Mouse (Mus musculus): ENCODE data around the gene Hip1. TPM values are rescaled to one million over a fixed set of nuclear protein-coding genes. Genes with fewer than 3 reads are reported as not detected.
"Not testable (repeated sequence)": the region's sequence is repeated elsewhere in the genome, so short reads cannot be mapped to it uniquely, and the experiment has no call there.

The Hip1 gene
- polyA plus RNA-seq, 1 experiment from 2014 or later = 51.3 TPM

DNA sequence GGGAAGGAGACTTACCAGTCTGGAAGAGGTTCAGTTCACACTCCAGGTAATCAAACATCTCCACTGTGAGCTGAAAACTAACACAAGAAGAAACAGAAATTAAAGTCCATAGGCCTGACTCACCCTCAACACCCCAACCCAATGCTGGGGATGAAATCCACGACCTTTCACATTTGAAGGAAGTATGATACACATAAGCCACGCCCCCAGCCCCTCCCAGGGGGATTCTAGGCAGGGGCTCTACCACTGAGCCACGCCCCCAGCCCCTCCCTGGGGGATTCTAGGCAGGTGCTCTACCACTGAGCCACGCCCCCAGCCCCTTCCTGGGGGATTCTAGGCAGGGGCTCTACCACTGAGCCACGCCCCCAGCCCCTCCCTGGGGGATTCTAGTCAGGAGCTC, 93.4 kb downstream of the Hip1 start:
- DNase-seq (ENCODE audit: low spot score); H3K4me3 ChIP-seq; H3K27ac ChIP-seq; H3K27me3 ChIP-seq (ENCODE audit: insufficient read depth, poor library complexity, severe bottlenecking); H3K4me1 ChIP-seq (replicated peaks): not testable (repeated sequence)
- 89% methylated on average over 5 of the region's 5 CpGs for WGBS
- peaks cover 100% of the 10 kb centered on the region for H3K36me3 ChIP-seq
- peaks cover 17% of the 10 kb centered on the region for H3K9me3 ChIP-seq

DNA sequence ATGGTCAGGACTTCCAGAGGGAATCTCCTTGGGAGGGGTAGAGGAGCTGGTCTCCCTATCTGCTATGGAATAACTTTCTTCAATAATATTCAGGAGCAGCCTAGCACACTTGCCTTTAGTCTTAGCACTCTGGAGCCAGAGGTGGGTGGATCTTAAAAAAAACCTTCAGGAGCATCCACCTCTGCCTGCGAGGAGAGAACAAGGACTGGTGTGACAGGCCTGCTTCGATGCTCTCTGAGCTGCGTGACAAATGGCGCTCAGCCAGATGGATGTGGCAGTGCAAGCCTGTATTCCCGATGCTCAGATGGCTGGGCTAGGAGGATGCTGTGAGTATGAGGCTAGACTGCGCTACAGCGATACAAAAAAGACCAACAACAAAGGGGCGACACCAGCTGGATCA, 93.8 kb downstream of the Hip1 start:
- DNase-seq (ENCODE audit: low spot score) = no peak

DNA sequence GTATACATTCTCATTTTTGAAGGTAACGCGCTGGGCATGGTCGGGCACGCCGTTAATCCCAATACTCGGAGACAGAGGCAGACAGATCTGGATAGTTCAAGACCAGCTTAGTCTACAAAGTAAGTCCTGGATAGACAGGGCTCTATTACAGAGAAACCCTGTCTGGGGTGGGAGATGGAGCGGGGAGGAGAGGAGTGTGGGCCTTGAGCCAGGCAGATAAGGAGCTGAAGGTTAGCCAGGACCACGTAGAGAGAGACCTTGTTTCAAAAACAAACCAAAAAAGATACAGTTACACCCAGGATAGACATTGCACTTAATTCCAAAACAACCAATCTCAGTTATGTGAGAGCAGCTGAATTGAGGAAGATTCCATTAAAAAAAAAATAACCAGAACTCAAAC, 99.2 kb downstream of the Hip1 start:
- 94% methylated on average over 8 of the region's 8 CpGs for WGBS
- Histone ChIP-seq H3K36me3 (peaks cover 100% of the 10 kb centered on the region), H3K9me3 (0 out of 2 replicates have a peak, but pooled peaks cover 3% of the 10 kb centered on the region), H3K27me3 (ENCODE audit: insufficient read depth, poor library complexity, severe bottlenecking) (no peaks in the 10 kb centered on the region), H3K4me1 (replicated peaks) (no peaks in the 10 kb centered on the region), H3K27ac (no peak overlapping the region), H3K4me3 (no peak overlapping the region)
- no peak for DNase-seq (ENCODE audit: low spot score)

More for the DNA sequence above, 93.8 kb downstream of the Hip1 start:
- H3K36me3 ChIP-seq = peaks cover 100% of the 10 kb centered on the region
- H3K27ac ChIP-seq = no peak overlapping the region
- H3K4me3 ChIP-seq = no peak overlapping the region
- no peaks in the 10 kb centered on the region for H3K4me1 ChIP-seq (replicated peaks)
- no peaks in the 10 kb centered on the region for H3K27me3 ChIP-seq (ENCODE audit: insufficient read depth, poor library complexity, severe bottlenecking)
- WGBS = 94% methylated on average over 8 of the region's 8 CpGs
- H3K9me3 ChIP-seq = peaks cover 19% of the 10 kb centered on the region

DNA sequence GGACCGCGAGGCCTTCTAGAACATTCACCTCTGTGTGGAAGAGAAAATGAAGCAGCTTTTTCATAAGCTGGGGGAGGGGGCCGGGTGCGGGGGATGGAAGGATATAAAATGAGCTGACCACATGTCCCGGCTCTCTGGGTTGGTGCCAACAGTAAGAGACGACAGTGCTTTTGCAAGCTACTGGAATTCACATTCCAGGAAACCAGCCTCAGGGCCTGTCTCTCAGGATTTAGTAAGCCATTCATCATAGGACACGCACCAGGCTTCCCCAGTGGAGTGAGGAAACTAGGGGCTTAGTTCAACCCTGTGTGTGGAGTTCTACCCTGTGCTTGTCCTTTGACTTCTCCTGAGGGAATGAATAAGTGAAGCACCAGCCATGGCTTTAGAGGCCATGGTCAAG, 102.5 kb downstream of the Hip1 start:
- WGBS = 91% methylated on average over 7 of the region's 7 CpGs

DNA sequence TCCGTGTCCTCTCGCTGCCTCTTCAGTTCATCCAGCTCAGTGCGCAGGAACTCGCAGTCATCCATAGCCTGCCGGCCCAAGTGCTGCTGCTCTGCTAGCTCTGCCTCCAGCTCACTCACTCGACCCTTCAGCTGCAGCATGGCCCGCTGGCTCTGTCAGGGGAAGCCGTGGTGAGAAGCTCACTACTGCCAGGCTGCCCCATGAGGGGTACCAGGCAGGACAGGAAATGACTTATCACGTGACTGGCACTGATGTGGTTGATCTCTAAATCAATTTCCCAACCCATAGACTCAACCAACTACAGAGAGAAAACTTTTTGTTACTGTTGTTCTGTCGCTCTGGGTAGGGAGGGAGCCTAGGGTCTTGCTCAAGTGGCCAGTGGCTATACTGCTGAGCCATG, 109.9 kb downstream of the Hip1 start:
- H3K4me1 ChIP-seq (replicated peaks) = no peaks in the 10 kb centered on the region
- H3K36me3 ChIP-seq = peaks cover 96% of the 10 kb centered on the region
- H3K9me3 ChIP-seq = peaks cover 13% of the 10 kb centered on the region; the same call in 1 of the 2 replicates
- H3K4me3 ChIP-seq = no peak overlapping the region
- H3K27me3 ChIP-seq (ENCODE audit: insufficient read depth, poor library complexity, severe bottlenecking) = no peaks in the 10 kb centered on the region
- DNase-seq (ENCODE audit: low spot score) = no peak
- no peak overlapping the region for H3K27ac ChIP-seq
- 95% methylated on average over 10 of the region's 10 CpGs for WGBS

More for the DNA sequence above, 102.5 kb downstream of the Hip1 start:
- Histone ChIP-seq H3K9me3 (0 out of 2 replicates have a peak, but pooled peaks cover 3% of the 10 kb centered on the region), H3K27ac (no peak overlapping the region), H3K27me3 (ENCODE audit: insufficient read depth, poor library complexity, severe bottlenecking) (no peaks in the 10 kb centered on the region), H3K4me1 (replicated peaks) (no peaks in the 10 kb centered on the region), H3K36me3 (peaks cover 98% of the 10 kb centered on the region), H3K4me3 (no peak overlapping the region)
- DNase-seq (ENCODE audit: low spot score) = no peak

DNA sequence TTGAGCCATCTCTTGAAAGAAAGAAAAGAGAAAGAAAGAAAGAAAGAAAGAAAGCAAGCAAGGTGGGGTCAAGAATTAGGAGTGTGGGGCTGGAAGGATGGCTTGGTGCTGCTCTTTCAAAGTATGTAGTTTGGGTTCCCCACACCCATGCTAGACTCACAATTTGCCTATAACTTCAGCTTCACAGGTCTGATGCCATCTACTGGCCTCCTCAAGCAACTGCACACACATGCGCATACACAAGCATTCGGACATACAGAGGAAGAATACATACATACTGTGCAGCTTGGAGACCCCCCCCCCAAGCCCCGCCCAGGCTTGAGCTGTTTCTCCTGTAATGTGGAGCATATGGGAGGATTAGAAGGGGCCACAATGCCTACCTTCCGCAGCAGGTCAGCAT, 111.1 kb downstream of the Hip1 start:
- peaks cover 13% of the 10 kb centered on the region; the same call in 1 of the 2 replicates for H3K9me3 ChIP-seq
- no peaks in the 10 kb centered on the region for H3K4me1 ChIP-seq (replicated peaks)
- no peak overlapping the region for H3K4me3 ChIP-seq
- H3K27me3 ChIP-seq (ENCODE audit: insufficient read depth, poor library complexity, severe bottlenecking) = no peaks in the 10 kb centered on the region
- no peak for DNase-seq (ENCODE audit: low spot score)
- 97% methylated on average over 4 of the region's 4 CpGs for WGBS
- H3K36me3 ChIP-seq = peaks cover 98% of the 10 kb centered on the region
- H3K27ac ChIP-seq = no peak overlapping the region

DNA sequence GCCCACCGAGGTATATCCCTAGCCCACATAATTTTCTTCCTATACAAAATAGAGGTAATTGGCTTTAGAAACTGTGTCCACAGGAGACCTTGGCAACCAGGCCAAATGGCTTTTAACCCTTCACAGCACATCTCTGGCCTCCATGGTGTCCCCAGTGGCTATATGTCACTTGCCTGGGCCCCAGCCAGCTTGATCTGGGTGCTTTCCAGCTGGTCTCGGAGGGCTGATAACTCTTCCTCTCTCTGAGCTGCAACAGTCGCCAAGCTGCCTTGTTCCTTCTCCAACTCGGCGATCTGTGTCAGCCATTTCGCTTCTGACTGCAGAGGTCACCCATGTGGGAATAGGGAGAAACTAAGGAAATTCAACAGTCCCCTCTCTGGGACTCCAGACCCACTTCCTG, 113.8 kb downstream of the Hip1 start:
- 93% methylated on average over 6 of the region's 6 CpGs for WGBS
- DNase-seq (ENCODE audit: low spot score) = no peak
- no peaks in the 10 kb centered on the region for H3K4me1 ChIP-seq (replicated peaks)
- peaks cover 98% of the 10 kb centered on the region for H3K36me3 ChIP-seq
- no peak overlapping the region for H3K27ac ChIP-seq
- peaks cover 13% of the 10 kb centered on the region; the same call in 1 of the 2 replicates for H3K9me3 ChIP-seq
- H3K4me3 ChIP-seq = no peak overlapping the region
- H3K27me3 ChIP-seq (ENCODE audit: insufficient read depth, poor library complexity, severe bottlenecking) = no peaks in the 10 kb centered on the region

DNA sequence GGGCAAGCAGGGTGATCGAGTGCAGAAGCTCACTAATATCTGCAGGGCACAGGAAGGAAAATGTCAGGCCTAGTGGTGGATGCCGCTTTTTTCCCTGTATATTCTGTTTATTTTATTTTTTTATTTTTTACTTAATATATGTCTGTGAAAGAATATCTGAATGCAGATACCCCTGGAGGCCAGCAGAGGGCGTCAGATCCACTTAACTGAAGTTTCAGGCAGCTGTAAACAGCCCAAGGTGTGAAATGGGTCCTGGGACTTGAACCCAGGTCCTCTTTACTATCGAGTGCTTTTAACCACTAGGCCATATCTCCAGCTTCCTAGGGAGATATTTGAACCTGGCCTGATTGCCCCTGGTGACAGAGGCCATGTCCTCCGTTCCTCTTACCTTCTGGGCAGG, 116.1 kb downstream of the Hip1 start:
- Histone ChIP-seq H3K27ac (no peak overlapping the region), H3K9me3 (peaks cover under 1% of the 10 kb centered on the region; the same call in 1 of the 2 replicates), H3K27me3 (ENCODE audit: insufficient read depth, poor library complexity, severe bottlenecking) (no peaks in the 10 kb centered on the region), H3K36me3 (peaks cover 98% of the 10 kb centered on the region), H3K4me3 (no peak overlapping the region), H3K4me1 (replicated peaks) (no peaks in the 10 kb centered on the region)
- 77% methylated on average over 5 of the region's 5 CpGs for WGBS
- DNase-seq (ENCODE audit: low spot score) = no peak

DNA sequence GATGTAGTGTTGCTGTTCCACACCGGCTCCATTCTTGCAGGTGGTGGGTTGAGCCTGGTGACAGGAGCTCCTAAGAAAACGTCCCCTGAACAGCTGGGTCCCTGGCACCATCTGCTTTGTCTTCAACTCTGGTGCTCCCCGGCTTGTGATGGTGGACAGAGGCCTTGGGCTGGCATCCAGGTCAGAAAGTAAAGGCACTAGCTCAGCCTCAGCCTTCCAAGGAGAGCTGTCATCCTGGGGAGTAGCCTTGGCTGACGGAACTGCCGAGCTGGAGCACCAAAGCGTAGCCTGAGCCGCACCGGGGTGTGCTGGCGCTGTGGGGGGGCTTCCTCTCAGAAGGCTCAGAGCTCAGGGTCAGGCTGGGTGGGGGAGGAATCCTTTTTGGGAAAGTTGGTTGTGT, 134.7 kb downstream of the Hip1 start:
- Histone ChIP-seq H3K9me3 (no peaks in the 10 kb centered on the region), H3K27ac (no peak overlapping the region), H3K36me3 (peaks cover 63% of the 10 kb centered on the region), H3K27me3 (ENCODE audit: insufficient read depth, poor library complexity, severe bottlenecking) (no peaks in the 10 kb centered on the region), H3K4me1 (replicated peaks) (no peaks in the 10 kb centered on the region), H3K4me3 (no peak overlapping the region)
- no peak for DNase-seq (ENCODE audit: low spot score)
- WGBS = 91% methylated on average over 9 of the region's 9 CpGs

DNA sequence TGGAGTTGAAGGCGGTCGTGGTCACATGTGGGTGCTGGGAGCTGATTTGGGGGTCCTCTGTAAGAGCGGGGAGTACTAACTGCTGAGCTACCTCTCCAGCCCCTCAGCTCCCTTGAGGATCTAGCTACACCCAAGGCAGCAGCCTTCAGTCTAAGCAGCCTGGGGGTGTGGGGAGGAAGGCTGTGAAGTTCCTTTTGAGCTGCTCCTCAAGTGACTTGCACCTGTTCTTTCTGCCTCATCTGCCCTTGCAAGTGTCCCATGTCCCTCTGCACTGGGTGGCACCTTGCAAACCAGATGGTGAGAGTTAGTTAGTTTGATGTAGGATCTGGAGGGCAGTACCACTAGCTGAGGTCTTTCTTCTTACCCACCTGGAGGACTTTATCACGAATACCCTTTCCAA, 136.8 kb downstream of the Hip1 start:
- WGBS = 89% methylated on average over 4 of the region's 4 CpGs
- no peaks in the 10 kb centered on the region for H3K9me3 ChIP-seq
- H3K36me3 ChIP-seq = peaks cover 42% of the 10 kb centered on the region
- H3K4me3 ChIP-seq = no peak overlapping the region
- H3K4me1 ChIP-seq (replicated peaks) = no peaks in the 10 kb centered on the region
- H3K27me3 ChIP-seq (ENCODE audit: insufficient read depth, poor library complexity, severe bottlenecking) = no peaks in the 10 kb centered on the region
- DNase-seq (ENCODE audit: low spot score) = no peak
- no peak overlapping the region for H3K27ac ChIP-seq

DNA sequence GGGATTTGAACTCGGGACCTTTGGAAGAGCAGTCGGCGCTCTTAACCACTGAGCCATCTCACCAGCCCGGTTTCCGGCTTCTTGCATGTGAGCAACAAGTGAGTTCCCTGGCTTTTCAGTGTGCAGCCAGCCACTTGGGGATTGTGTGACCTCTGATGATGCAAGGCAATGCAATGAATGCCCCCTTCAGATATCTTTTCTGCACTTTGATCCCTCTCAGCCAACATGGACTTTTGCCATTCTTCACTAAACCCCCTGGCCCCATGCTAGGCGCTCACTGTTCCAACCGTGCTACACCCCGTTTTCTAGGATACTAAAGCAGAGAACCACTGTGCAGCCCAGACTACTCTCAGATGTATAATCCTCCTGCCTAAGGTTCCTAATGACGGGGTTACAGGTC, 139.5 kb downstream of the Hip1 start:
- peaks cover 17% of the 10 kb centered on the region for H3K36me3 ChIP-seq
- DNase-seq (ENCODE audit: low spot score) = no peak
- H3K4me1 ChIP-seq (replicated peaks) = no peaks in the 10 kb centered on the region
- H3K27ac ChIP-seq = no peak overlapping the region
- 86% methylated on average over 9 of the region's 9 CpGs for WGBS
- H3K27me3 ChIP-seq (ENCODE audit: insufficient read depth, poor library complexity, severe bottlenecking) = no peaks in the 10 kb centered on the region
- no peaks in the 10 kb centered on the region for H3K9me3 ChIP-seq
- H3K4me3 ChIP-seq = no peak overlapping the region

DNA sequence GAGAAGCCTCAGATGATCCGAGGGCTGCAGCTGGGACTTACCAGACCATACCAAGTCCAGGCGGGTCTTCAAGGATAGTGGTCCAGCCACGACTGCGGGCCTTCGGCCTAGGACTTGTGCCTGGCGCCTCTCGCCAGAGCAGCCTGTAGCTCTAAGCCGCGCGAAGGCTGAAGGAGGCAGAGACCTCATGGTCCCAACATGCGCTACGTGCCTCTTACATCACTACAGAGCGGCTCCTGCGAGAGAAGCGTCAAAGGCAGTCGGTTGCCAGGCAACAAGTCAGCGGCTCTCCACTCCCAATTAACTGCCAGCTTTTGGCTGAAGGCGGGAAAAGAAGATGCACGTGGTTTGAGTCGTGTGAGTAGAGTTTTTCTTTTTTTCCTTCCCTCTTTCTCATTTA, 140.3 kb downstream of the Hip1 start:
- no peak overlapping the region for H3K4me3 ChIP-seq
- H3K27ac ChIP-seq = no peak overlapping the region
- DNase-seq (ENCODE audit: low spot score) = peak; percentile 53
- H3K27me3 ChIP-seq (ENCODE audit: insufficient read depth, poor library complexity, severe bottlenecking) = no peaks in the 10 kb centered on the region
- H3K9me3 ChIP-seq = no peaks in the 10 kb centered on the region
- H3K4me1 ChIP-seq (replicated peaks) = no peaks in the 10 kb centered on the region
- WGBS = 43% methylated on average over 20 of the region's 20 CpGs
- peaks cover 9% of the 10 kb centered on the region for H3K36me3 ChIP-seq

DNA sequence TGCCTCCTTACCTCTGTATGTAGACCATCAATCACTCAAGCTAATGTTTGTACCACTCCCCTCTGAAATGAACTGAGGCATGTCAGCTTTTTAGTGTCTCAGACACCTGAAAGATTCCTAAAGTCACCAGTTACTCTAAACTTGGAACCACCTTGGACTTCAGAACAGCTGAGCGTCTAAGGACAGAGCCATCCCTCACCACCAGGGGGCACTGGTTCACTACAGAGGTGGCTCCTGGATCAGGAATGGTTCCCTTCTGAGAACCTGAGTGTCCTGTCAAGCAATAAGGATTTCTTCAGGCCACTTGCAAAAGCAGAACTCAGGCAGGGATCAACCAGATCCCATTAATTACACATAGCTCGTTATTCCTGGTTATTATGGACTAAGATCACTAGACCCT, 144.7 kb downstream of the Hip1 start:
- 5% methylated on average over 2 of the region's 2 CpGs for WGBS
- Histone ChIP-seq H3K4me1 (replicated peaks) (no peaks in the 10 kb centered on the region), H3K4me3 (no peak overlapping the region), H3K9me3 (no peaks in the 10 kb centered on the region), H3K27me3 (ENCODE audit: insufficient read depth, poor library complexity, severe bottlenecking) (no peaks in the 10 kb centered on the region), H3K36me3 (no peaks in the 10 kb centered on the region), H3K27ac (no peak overlapping the region)
- peak; percentile 78 for DNase-seq (ENCODE audit: low spot score)

DNA sequence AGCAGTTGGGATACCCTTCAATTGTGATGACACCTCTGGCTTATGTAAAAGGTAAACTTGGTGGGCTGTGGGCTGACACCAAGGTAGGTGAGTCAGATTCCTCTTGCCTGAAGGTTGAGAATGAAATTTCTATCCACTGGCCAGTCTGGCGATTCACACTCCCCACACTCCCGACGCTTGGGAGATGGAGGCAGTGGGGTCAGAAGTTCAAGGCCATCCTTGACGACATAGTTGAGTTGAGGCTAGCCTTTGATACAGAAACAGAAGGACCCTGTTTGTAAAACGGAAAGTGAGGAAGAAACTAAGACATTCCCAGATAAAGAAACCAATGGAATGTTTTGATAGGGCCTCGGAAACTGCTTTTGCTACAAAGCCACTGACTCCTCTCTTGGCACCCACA, 145.5 kb downstream of the Hip1 start:
- Histone ChIP-seq H3K27ac (no peak overlapping the region), H3K4me3 (no peak overlapping the region), H3K27me3 (ENCODE audit: insufficient read depth, poor library complexity, severe bottlenecking) (no peaks in the 10 kb centered on the region), H3K9me3 (no peaks in the 10 kb centered on the region), H3K36me3 (no peaks in the 10 kb centered on the region), H3K4me1 (replicated peaks) (peaks cover 5% of the 10 kb centered on the region)
- 71% methylated on average over 6 of the region's 6 CpGs for WGBS
- DNase-seq (ENCODE audit: low spot score) = no peak
